Mouse (Mus musculus): ENCODE measurements around the gene Lin28b. TPM values are rescaled to one million over a fixed set of nuclear protein-coding genes. Genes with fewer than 3 reads are reported as not detected.
"Not testable (repeated sequence)": the region's sequence is repeated elsewhere in the genome, so short reads cannot be mapped to it uniquely, and the experiment has no call there.

Lin28b gene
- total RNA-seq, 2 experiments from 2014 or later, result 1.1 TPM

GRCm38 (mm10) chr10:45381937-45382636, 104.1 kb downstream of the Lin28b start:
- H3K4me3 ChIP-seq, result no peak overlapping the region
- TF ChIP-seq CTCF (conservative IDR thresholded peaks at IDR 0.05), result peak; percentile 68
- DNase-seq (ENCODE audit: low spot score in 2 of 2), result no peak
- no peak overlapping the region for H3K27ac ChIP-seq

DNA sequence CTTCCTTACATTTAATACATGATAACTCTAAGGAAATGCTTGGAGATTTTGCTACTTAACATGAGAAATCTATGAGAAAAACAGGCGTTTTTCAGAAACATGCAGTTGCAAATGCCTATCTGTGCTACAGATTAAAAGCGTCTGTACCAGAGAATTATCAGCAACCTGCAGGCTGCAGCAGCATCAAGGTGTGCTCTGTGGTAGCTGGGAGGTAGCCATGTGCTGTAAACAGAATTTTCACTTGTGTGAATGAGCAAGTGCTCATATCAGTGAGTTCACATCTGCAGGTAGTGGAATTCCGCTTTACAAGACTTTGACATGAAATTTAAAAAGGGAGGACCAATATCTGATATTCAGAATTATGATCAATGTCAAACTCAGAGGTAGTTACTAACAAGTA, 107.9 kb downstream of the Lin28b start:
- Histone ChIP-seq H3K27ac (no peak overlapping the region), H3K4me3 (no peak overlapping the region)
- TF ChIP-seq CTCF (conservative IDR thresholded peaks at IDR 0.05), result no peak
- no peak for DNase-seq (ENCODE audit: low spot score in 2 of 2)

GRCm38 (mm10) chr10:45372994-45373692, 113.1 kb downstream of the Lin28b start:
- DNase-seq (ENCODE audit: low spot score in 2 of 2), result peak; percentile 68 to 79
- TF ChIP-seq CTCF (conservative IDR thresholded peaks at IDR 0.05), result peak; percentile 98
- H3K4me3 ChIP-seq, result no peak overlapping the region
- no peak overlapping the region for H3K27ac ChIP-seq

DNA sequence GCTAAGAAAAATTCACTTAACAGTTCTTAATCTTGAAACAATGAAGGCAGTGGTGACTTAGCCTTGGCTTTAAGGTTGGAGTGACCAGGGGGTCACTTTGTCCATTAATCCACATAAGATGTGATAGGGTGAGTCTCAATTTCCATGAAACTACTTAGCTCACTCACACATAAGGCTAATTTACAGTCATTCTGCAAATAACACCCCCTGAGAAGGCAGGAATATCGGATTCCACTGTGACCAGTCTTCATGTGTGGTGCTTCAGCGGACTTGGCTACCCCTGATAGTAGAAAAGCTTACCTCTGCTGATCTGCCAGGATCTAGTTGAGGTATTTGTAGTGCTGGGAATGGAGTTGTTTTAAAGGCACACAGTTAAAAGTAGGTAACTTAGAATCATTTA, 115.7 kb downstream of the Lin28b start:
- no peak for DNase-seq (ENCODE audit: low spot score in 2 of 2)
- Histone ChIP-seq H3K27ac (no peak overlapping the region), H3K4me3 (no peak overlapping the region)
- no peak for TF ChIP-seq CTCF (conservative IDR thresholded peaks at IDR 0.05)

- Histone ChIP-seq H3K27ac (no peak overlapping the region), H3K4me3 (no peak overlapping the region)
- DNase-seq (ENCODE audit: low spot score in 2 of 2), result no peak
- no peak for TF ChIP-seq CTCF (conservative IDR thresholded peaks at IDR 0.05)
These were observed 116.6 kb downstream of the Lin28b start for GRCm38 (mm10) chr10:45369639-45370038.

DNA sequence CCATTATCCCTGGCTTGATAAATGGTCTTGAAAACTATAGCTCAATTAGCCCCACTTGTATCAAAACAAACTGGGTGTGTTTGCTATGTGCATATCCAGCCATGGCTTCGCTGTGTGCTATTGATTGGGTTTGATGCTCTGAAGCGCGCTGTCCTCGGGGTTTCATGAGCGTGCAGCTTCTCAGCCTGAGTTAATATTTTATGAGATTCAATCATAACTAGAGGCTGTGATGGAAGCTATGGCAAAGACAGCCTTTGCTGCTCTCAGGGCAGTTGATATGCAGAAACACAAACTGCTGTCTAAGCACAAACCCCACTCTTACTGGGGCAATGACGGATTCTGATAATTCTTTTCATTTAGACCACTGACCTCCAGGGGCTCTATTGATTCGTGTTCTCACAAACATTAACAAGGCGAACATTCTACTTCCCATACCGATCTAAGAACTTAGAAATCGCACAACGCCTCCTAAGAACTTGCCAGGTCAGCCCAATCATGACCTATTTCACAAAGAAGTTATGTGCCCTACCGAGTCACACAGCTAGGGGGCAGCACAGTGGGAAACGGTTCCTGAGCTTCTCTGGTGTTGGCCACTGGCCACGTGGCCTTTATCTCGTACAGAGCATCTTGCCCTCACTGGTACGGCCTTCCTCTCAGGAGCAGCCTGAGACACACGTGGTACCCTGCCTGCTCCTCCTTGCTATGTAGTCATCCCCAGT, 119.0 kb downstream of the Lin28b start:
- peak; percentile 33 for TF ChIP-seq CTCF (conservative IDR thresholded peaks at IDR 0.05)
- Histone ChIP-seq H3K4me3 (no peak overlapping the region), H3K27ac (no peak overlapping the region)
- no peak for DNase-seq (ENCODE audit: low spot score in 2 of 2)

- Histone ChIP-seq H3K4me3 (no peak overlapping the region), H3K27ac (no peak overlapping the region)
- DNase-seq (ENCODE audit: low spot score in 2 of 2), result no peak
- TF ChIP-seq CTCF (conservative IDR thresholded peaks at IDR 0.05), result no peak
These were observed 122.8 kb downstream of the Lin28b start for GRCm38 (mm10) chr10:45363396-45363795.

GRCm38 (mm10) chr10:45356091-45356490, 130.1 kb downstream of the Lin28b start:
- Histone ChIP-seq H3K27ac (no peak overlapping the region), H3K4me3 (no peak overlapping the region)
- no peak for DNase-seq (ENCODE audit: low spot score in 2 of 2)
- no peak for TF ChIP-seq CTCF (conservative IDR thresholded peaks at IDR 0.05)

GRCm38 (mm10) chr10:45348143-45348542, 138.1 kb downstream of the Lin28b start:
- not testable (repeated sequence) for H3K4me3 ChIP-seq; DNase-seq (ENCODE audit: low spot score in 2 of 2); H3K27ac ChIP-seq
- TF ChIP-seq CTCF (conservative IDR thresholded peaks at IDR 0.05), result peak; percentile 62

- no peak for TF ChIP-seq CTCF (conservative IDR thresholded peaks at IDR 0.05)
- H3K27ac ChIP-seq, result no peak overlapping the region
These were observed 141.0 kb downstream of the Lin28b start for GRCm38 (mm10) chr10:45345217-45345616.

GRCm38 (mm10) chr10:45344381-45344780, 141.8 kb downstream of the Lin28b start:
- H3K4me3 ChIP-seq, result no peak overlapping the region
- no peak for DNase-seq (ENCODE audit: low spot score in 2 of 2)
- H3K27ac ChIP-seq, result no peak overlapping the region
- TF ChIP-seq CTCF (conservative IDR thresholded peaks at IDR 0.05), result peak; percentile 44

More at GRCm38 (mm10) chr10:45345217-45345616, 141.0 kb downstream of the Lin28b start:
- no peak for DNase-seq (ENCODE audit: low spot score in 2 of 2)
- H3K4me3 ChIP-seq, result no peak overlapping the region

- no peak overlapping the region for H3K27ac ChIP-seq
- H3K4me3 ChIP-seq, result no peak overlapping the region
- TF ChIP-seq CTCF (conservative IDR thresholded peaks at IDR 0.05), result no peak
These were observed 147.1 kb downstream of the Lin28b start for GRCm38 (mm10) chr10:45339106-45339505.

More at GRCm38 (mm10) chr10:45339106-45339505, 147.1 kb downstream of the Lin28b start:
- DNase-seq (ENCODE audit: low spot score in 2 of 2), result no peak
